In genomic region chr5:44799053-44799860, GRCm38 (mm10) we compare ENCODE assay signal across 9 mouse cellular contexts. TPM values are rescaled to one million over a fixed set of nuclear protein-coding genes. Genes with fewer than 3 reads are reported as not detected.
A peak's percentile ranks its signal among the peaks of the same experiment; 100 is the strongest.
DNase-seq lines count a peak whose midpoint lies in the region; ATAC-seq and TF ChIP-seq lines count a peak whose summit lies in the region.
"Had no signal": no experiment of that assay in that cellular context is flagged by ENCODE, and none has a peak within 500 bp of the region (broad histone marks: within the 10 kb centered on the region; RNA-seq: fewer than 3 reads in every experiment).

Ldb2 (minus strand) TSS chr5:44799680.

- TF ChIP-seq POLR2A in lung, adult 2 months (IDR thresholded peaks at IDR 0.05; ENCODE audit: borderline replicate concordance, extremely low read depth, low read depth, low read length): peak; percentile 87; the same call in 1 of the 2 replicates

- H3K9ac ChIP-seq in hindbrain, embryonic 11.5 days (ENCODE audit: low read depth, low read length): peak within 1 kb of the TSS; percentile 51

- H3K4me1 ChIP-seq in hindbrain, embryonic 11.5 days (replicated peaks; ENCODE audit: control insufficient read depth, insufficient read depth, low read length): no peaks in the 10 kb centered on the region
- H3K4me1 ChIP-seq in lung, adult 2 months (ENCODE audit: control insufficient read depth, insufficient read depth, low read length): no peaks in the 10 kb centered on the region; the same call in 1 of the 2 replicates

- peak within 1 kb of the TSS; percentile 54 for H3K4me2 ChIP-seq in hindbrain, embryonic 11.5 days (replicated peaks; ENCODE audit: low read depth, low read length)

- no peaks in the 10 kb centered on the region for H3K27me3 ChIP-seq in hindbrain, embryonic 11.5 days (ENCODE audit: control insufficient read depth, insufficient read depth, low read length)
- H3K27me3 ChIP-seq: CH12.LX had no signal

- H3K36me3 ChIP-seq in hindbrain, embryonic 11.5 days (ENCODE audit: control insufficient read depth, insufficient read depth, low read length): no peaks in the 10 kb centered on the region

- peak; percentile 93 for ATAC-seq in hindbrain, embryonic 11.5 days (ENCODE audit: low FRiP score)

- H3K9me3 ChIP-seq in hindbrain, embryonic 11.5 days (ENCODE audit: control insufficient read depth, low read length): no peaks in the 10 kb centered on the region

- H3K4me3 ChIP-seq in hindbrain, embryonic 11.5 days (ENCODE audit: low read depth, low read length): peak within 1 kb of the TSS; percentile 34
- H3K4me3 ChIP-seq in lung, adult 2 months (replicated peaks; ENCODE audit: extremely low read depth, low read depth, low read length): peak within 1 kb of the TSS; percentile 93

- WGBS in hindbrain, embryonic 11.5 days: under 1% methylated on average over 18 of the region's 19 CpGs
- 2% methylated on average over 19 of the region's 19 CpGs for WGBS in lung, adult 2 months

- peak; percentile 16 for DNase-seq in urinary bladder, postnatal 10 days (ENCODE audit: low spot score)
- DNase-seq in urinary bladder, adult 2 months (ENCODE audit: low spot score): no peak
- peak; percentile 69 to 71 for DNase-seq in frontal cortex, postnatal 36 days (ENCODE audit: low spot score in 2 of 2)
- DNase-seq in hindbrain, embryonic 11.5 days (ENCODE audit: low spot score): peak; percentile 72
- DNase-seq in layer of hippocampus, postnatal 10 days (ENCODE audit: low spot score in 2 of 2): peak; percentile 59 to 68
- peak; percentile 25 for DNase-seq in lung, adult 2 months
- DNase-seq in ovary, postnatal 14 days (ENCODE audit: low spot score): peak; percentile 33
- no peak for DNase-seq in thymus, postnatal 0 days (ENCODE audit: low spot score)

- no peak for TF ChIP-seq CTCF in lung, adult 2 months (IDR thresholded peaks at IDR 0.05; ENCODE audit: insufficient read depth, low read length)

- H3K27ac ChIP-seq in hindbrain, embryonic 11.5 days (ENCODE audit: low read depth, low read length): no peak within 1 kb of the TSS

RNA-seq across cellular contexts. Expression of gene Ldb2, which starts in this region (rescaled TPM):
- 8.6 and 15.2 TPM in 2 replicates for polyA plus RNA-seq in urinary bladder, adult 2 months (2012; rRNA removed)
- 27.2 and 33.6 TPM in 2 replicates for polyA plus RNA-seq in hindbrain, embryonic 11.5 days (2014; fragmentation: Nextera tagmentation; extraction: Ambion mirVana)
- total RNA-seq in layer of hippocampus, postnatal 10 days (2021): 10 to 100 TPM; 57.6 to 69.3 TPM
- polyA plus RNA-seq in lung, adult 2 months (2012; rRNA removed): 135 and 177 TPM in 2 replicates
- polyA plus RNA-seq in thymus, postnatal 0 days (2015; fragmentation: Nextera tagmentation; extraction: Ambion mirVana): 5.1 and 5.3 TPM in 2 replicates
- total RNA-seq: CH12.LX had no signal

Comparison
In these comparisons a context has a peak if more than half of its experiments do, and no peak if none do; other contexts are left out.
1. DNase-seq: peak in urinary bladder, postnatal 10 days (single experiment), frontal cortex, postnatal 36 days (2 of 2), hindbrain, embryonic 11.5 days (single experiment), layer of hippocampus, postnatal 10 days (2 of 2), lung, adult 2 months (single experiment) and ovary, postnatal 14 days (single experiment); none in urinary bladder, adult 2 months (single experiment) and thymus, postnatal 0 days (single experiment).